In genomic region chr8:47974138-47974962, GRCm38 (mm10) we compare ENCODE assay signal across 8 mouse cellular contexts. TPM values are rescaled to one million over a fixed set of nuclear protein-coding genes. Genes with fewer than 3 reads are reported as not detected.
DNase-seq lines count a peak whose midpoint lies in the region; ATAC-seq and TF ChIP-seq lines count a peak whose summit lies in the region.

No protein-coding gene starts in this region.

- peak; percentile 66 for DNase-seq in urinary bladder, postnatal 14 days (ENCODE audit: low spot score)
- no peak for DNase-seq in urinary bladder, postnatal 4 days (ENCODE audit: low spot score in 2 of 2)
- DNase-seq in limb, embryonic 14.5 days (ENCODE audit: low spot score), result no peak
- no peak for DNase-seq in left cerebral cortex, adult 9 months (ENCODE audit: low spot score in 2 of 2)

- H3K27me3 ChIP-seq in forebrain, embryonic 15.5 days, result no peaks in the 10 kb centered on the region
- no peaks in the 10 kb centered on the region for H3K27me3 ChIP-seq in limb, embryonic 14.5 days (ENCODE audit: control insufficient read depth, insufficient read depth, low read length)
- H3K27me3 ChIP-seq in midbrain, embryonic 15.5 days (replicated peaks), result no peaks in the 10 kb centered on the region

- peak overlapping the region; percentile 62 for H3K4me2 ChIP-seq in forebrain, embryonic 15.5 days (replicated peaks)
- H3K4me2 ChIP-seq in limb, embryonic 14.5 days (replicated peaks; ENCODE audit: low read depth, low read length, severe bottlenecking), result peak overlapping the region; percentile 45
- peak overlapping the region; percentile 58 for H3K4me2 ChIP-seq in midbrain, embryonic 15.5 days

- ATAC-seq in forebrain, embryonic 15.5 days (replicated peaks), result peak; percentile 76
- peak; percentile 56 to 60 for ATAC-seq in hematopoietic stem cell, adult 5-6 weeks (replicated peaks in 1 of 2; ENCODE audit: insufficient read depth in 1 of 2, low FRiP score in 2 of 2, low TSS enrichment in 1 of 2, low read depth in 1 of 2, poor library complexity in 2 of 2, severe bottlenecking in 2 of 2)
- ATAC-seq in limb, embryonic 14.5 days (ENCODE audit: low FRiP score, low read depth), result no peak; the same call in 1 of the 2 replicates
- peak; percentile 78 for ATAC-seq in midbrain, embryonic 15.5 days (replicated peaks)
- no peak for ATAC-seq in activated CD4-positive, CD25-positive, alpha-beta regulatory T cell, adult 4 months

- H3K27ac ChIP-seq in forebrain, embryonic 15.5 days (replicated peaks), result peak overlapping the region; percentile 44
- no peak overlapping the region; the same call in 1 of the 2 replicates for H3K27ac ChIP-seq in limb, embryonic 14.5 days (replicated peaks; ENCODE audit: low read depth, low read length)
- peak overlapping the region; percentile 36; the same call in 1 of the 2 replicates for H3K27ac ChIP-seq in midbrain, embryonic 15.5 days

- 6% methylated on average over 20 of the region's 20 CpGs for WGBS in forebrain, embryonic 15.5 days
- 25% methylated on average over 20 of the region's 20 CpGs for WGBS in limb, embryonic 14.5 days
- WGBS in midbrain, embryonic 15.5 days, result 8% methylated on average over 20 of the region's 20 CpGs

- no peaks in the 10 kb centered on the region for H3K9me3 ChIP-seq in forebrain, embryonic 15.5 days
- H3K9me3 ChIP-seq in limb, embryonic 14.5 days (ENCODE audit: control insufficient read depth, low read length), result no peaks in the 10 kb centered on the region
- no peaks in the 10 kb centered on the region for H3K9me3 ChIP-seq in midbrain, embryonic 15.5 days

- TF ChIP-seq POLR2A in limb, embryonic 14.5 days (IDR thresholded peaks at IDR 0.05; ENCODE audit: borderline replicate concordance, extremely low read depth, insufficient read depth, insufficient read length), result no peak

- no peaks in the 10 kb centered on the region for H3K36me3 ChIP-seq in forebrain, embryonic 15.5 days
- H3K36me3 ChIP-seq in limb, embryonic 14.5 days (ENCODE audit: control insufficient read depth, insufficient read depth, low read length), result no peaks in the 10 kb centered on the region; the same call in 1 of the 2 replicates
- H3K36me3 ChIP-seq in midbrain, embryonic 15.5 days (replicated peaks), result no peaks in the 10 kb centered on the region

- peak overlapping the region; percentile 37 for H3K9ac ChIP-seq in forebrain, embryonic 15.5 days (replicated peaks)
- no peak overlapping the region for H3K9ac ChIP-seq in limb, embryonic 14.5 days (ENCODE audit: low read depth, low read length, severe bottlenecking)
- peak overlapping the region; percentile 23; the same call in 1 of the 2 replicates for H3K9ac ChIP-seq in midbrain, embryonic 15.5 days

- peak overlapping the region; percentile 35 for H3K4me3 ChIP-seq in forebrain, embryonic 15.5 days
- peak overlapping the region; percentile 18 for H3K4me3 ChIP-seq in limb, embryonic 14.5 days (replicated peaks; ENCODE audit: low read length)
- H3K4me3 ChIP-seq in midbrain, embryonic 15.5 days, result peak overlapping the region; percentile 32

- peaks cover 15% of the 10 kb centered on the region for H3K4me1 ChIP-seq in forebrain, embryonic 15.5 days
- H3K4me1 ChIP-seq in limb, embryonic 14.5 days (ENCODE audit: control insufficient read depth, insufficient read depth, low read length), result peaks cover 12% of the 10 kb centered on the region
- peaks cover 8% of the 10 kb centered on the region for H3K4me1 ChIP-seq in midbrain, embryonic 15.5 days

RNA-seq across cellular contexts. Expression of gene Wwc2, which starts 16.4 kb away (rescaled TPM):
- polyA plus RNA-seq in forebrain, embryonic 15.5 days (2015; fragmentation: Nextera tagmentation; extraction: Ambion mirVana), result 4.1 and 4.2 TPM in 2 replicates
- 9.2 and 9.5 TPM in 2 replicates for total RNA-seq in hematopoietic stem cell, adult 5-6 weeks (2017)
- 10.9 and 11.4 TPM in 2 replicates for polyA plus RNA-seq in limb, embryonic 14.5 days (2012; rRNA removed)
- 13.5 and 14.6 TPM in 2 replicates for polyA plus RNA-seq in limb, embryonic 14.5 days (2014; fragmentation: Nextera tagmentation; extraction: Ambion mirVana)
- 5.6 and 5.9 TPM in 2 replicates for polyA plus RNA-seq in midbrain, embryonic 15.5 days (2015; fragmentation: Nextera tagmentation; extraction: Ambion mirVana)
- under 1 TPM; 0.09 to 0.32 TPM for polyA plus RNA-seq in activated CD4-positive, CD25-positive, alpha-beta regulatory T cell, adult 4 months (2017; shearing (Covaris generic))

Comparison
In these comparisons a context has a peak if more than half of its experiments do, and no peak if none do; other contexts are left out.
1. ATAC-seq: peak in forebrain, embryonic 15.5 days (single experiment), hematopoietic stem cell, adult 5-6 weeks (2 of 2) and midbrain, embryonic 15.5 days (single experiment); none in limb, embryonic 14.5 days (single experiment) and activated CD4-positive, CD25-positive, alpha-beta regulatory T cell, adult 4 months (single experiment).
2. Peak in every context shown above with its lines, with median percentiles within 50 percentile points of each other: H3K4me2 ChIP-seq and H3K4me3 ChIP-seq.